Comparison of ENCODE assay signal across 24 mouse cellular contexts in genomic region chr19:11343992-11344391, GRCm38 (mm10). TPM values are rescaled to one million over a fixed set of nuclear protein-coding genes. Genes with fewer than 3 reads are reported as not detected.
"Had no signal": no experiment of that assay in that cellular context is flagged by ENCODE, and none has a peak within 500 bp of the region (broad histone marks: within the 10 kb centered on the region; RNA-seq: fewer than 3 reads in every experiment).

No protein-coding gene starts in this region.

- H3K36me3 ChIP-seq: kidney, embryonic 15.5 days; lung, embryonic 15.5 days; midbrain, embryonic 12.5 days; stomach, embryonic 15.5 days had no signal

- H3K27ac ChIP-seq: kidney, embryonic 15.5 days; liver, embryonic 14.5 days; lung, embryonic 15.5 days; midbrain, embryonic 12.5 days; stomach, embryonic 15.5 days had no signal

- H3K27me3 ChIP-seq: kidney, embryonic 15.5 days; lung, embryonic 15.5 days; midbrain, embryonic 12.5 days; stomach, embryonic 15.5 days had no signal

- H3K4me3 ChIP-seq: kidney, embryonic 15.5 days; lung, embryonic 15.5 days; midbrain, embryonic 12.5 days; stomach, embryonic 15.5 days had no signal

- DNase-seq: kidney, adult 8-10 months; kidney, postnatal 10 days; kidney, postnatal 36 days; layer of hippocampus, adult 9-11 months; lung, adult 18-20 months; lung, postnatal 14 days; right cerebral cortex, adult 18-20 months; right cerebral cortex, postnatal 14 days; right cerebral cortex, postnatal 4 days; thymus, adult 18-20 months; thymus, postnatal 14 days; thymus, postnatal 4 days had no signal

- H3K4me2 ChIP-seq: kidney, embryonic 15.5 days; liver, embryonic 11.5 days; lung, embryonic 15.5 days; midbrain, embryonic 12.5 days; stomach, embryonic 15.5 days had no signal

- ATAC-seq: intestine, embryonic 16.5 days; midbrain, embryonic 16.5 days had no signal

- H3K9ac ChIP-seq: kidney, embryonic 15.5 days; liver, embryonic 14.5 days; lung, embryonic 15.5 days; midbrain, embryonic 12.5 days; stomach, embryonic 15.5 days had no signal

- H3K9me3 ChIP-seq: kidney, embryonic 15.5 days; lung, embryonic 15.5 days; midbrain, embryonic 12.5 days; stomach, embryonic 15.5 days had no signal

- H3K4me1 ChIP-seq: kidney, embryonic 15.5 days; lung, embryonic 15.5 days; midbrain, embryonic 12.5 days; stomach, embryonic 15.5 days had no signal

RNA-seq across cellular contexts. Expression of gene Ms4a7, which starts 8.0 kb away (rescaled TPM):
- total RNA-seq: layer of hippocampus, postnatal 25 days had no signal

RNA-seq across cellular contexts. Expression of gene Ms4a14, which starts 29.7 kb away (rescaled TPM):
- total RNA-seq: layer of hippocampus, postnatal 25 days; left cerebral cortex, adult 18-20 months had no signal
- polyA plus RNA-seq: liver, embryonic 11.5 days; midbrain, embryonic 16.5 days; neural tube, embryonic 11.5 days; neural tube, embryonic 14.5 days had no signal

RNA-seq across cellular contexts. Expression of gene Ms4a4a, which starts 31.3 kb away (rescaled TPM):
- polyA plus RNA-seq: neural tube, embryonic 14.5 days had no signal
